Mouse (Mus musculus) gonadal fat pad, adult 2 months (tissue): ENCODE data around the gene Ppp1r12c. TPM values are rescaled to one million over a fixed set of nuclear protein-coding genes. Genes with fewer than 3 reads are reported as not detected.

Experiments used
- DNase-seq: peaks from one replicate; pipeline ENCODE4 v3.0.0-alpha.2; 2012; ENCODE audit warnings: low read depth
- polyA plus RNA-seq: library from polyadenylated mRNA; depleted of rRNA; stranded (reverse); fragments of >200 nt; gene quantifications from 2 replicates; pipeline ENCODE4 v1.2.3, GENCODE M21; 2012

The Ppp1r12c gene
- polyA plus RNA-seq, 1 experiment: 57.8 TPM

GRCm38 (mm10) chr7:4492284-4493224 lies 8.9 kb downstream of the Ppp1r12c start:
- DNase-seq: no peak

GRCm38 (mm10) chr7:4491308-4491707 lies 10.2 kb downstream of the Ppp1r12c start:
- DNase-seq: no peak

- DNase-seq: no peak
Measured at GRCm38 (mm10) chr7:4482281-4482680, 19.2 kb downstream of the Ppp1r12c start.

- no peak for DNase-seq
Measured at GRCm38 (mm10) chr7:4479674-4480073, 21.8 kb downstream of the Ppp1r12c start.

- no peak for DNase-seq
Measured at GRCm38 (mm10) chr7:4478796-4479291, 22.6 kb downstream of the Ppp1r12c start.

GRCm38 (mm10) chr7:4478021-4478795 lies 23.3 kb downstream of the Ppp1r12c start:
- DNase-seq: no peak

GRCm38 (mm10) chr7:4473940-4474339 lies 27.5 kb downstream of the Ppp1r12c start:
- no peak for DNase-seq

- DNase-seq: no peak
Measured at GRCm38 (mm10) chr7:4471179-4471555, 30.3 kb downstream of the Ppp1r12c start.

- no peak for DNase-seq
Measured at GRCm38 (mm10) chr7:4470275-4471178, 31.0 kb downstream of the Ppp1r12c start.

- DNase-seq: no peak
Measured at GRCm38 (mm10) chr7:4467801-4468200, 33.7 kb downstream of the Ppp1r12c start.

GRCm38 (mm10) chr7:4464194-4464824 lies 37.2 kb downstream of the Ppp1r12c start:
- peak; percentile 44 for DNase-seq

GRCm38 (mm10) chr7:4460576-4461434 lies 40.7 kb downstream of the Ppp1r12c start, which contains the start of gene Eps8l1:
Gene Eps8l1, plus strand, starts transcription at chr7:4460674.
- no peak for DNase-seq

- no peak for DNase-seq
Measured at GRCm38 (mm10) chr7:4452644-4453043, 48.8 kb downstream of the Ppp1r12c start.

- no peak for DNase-seq
Measured at GRCm38 (mm10) chr7:4449211-4449610, 52.3 kb downstream of the Ppp1r12c start.

- no peak for DNase-seq
Measured at GRCm38 (mm10) chr7:4448439-4448838, 53.0 kb downstream of the Ppp1r12c start.

GRCm38 (mm10) chr7:4447138-4447537 lies 54.3 kb downstream of the Ppp1r12c start:
- no peak for DNase-seq

GRCm38 (mm10) chr7:4445216-4445791 lies 56.2 kb downstream of the Ppp1r12c start, which contains the start of gene Rdh13:
Gene Rdh13, minus strand, starts transcription at chr7:4445649.
- DNase-seq: peak; percentile 66

GRCm38 (mm10) chr7:4440549-4440948 lies 60.9 kb downstream of the Ppp1r12c start:
- DNase-seq: no peak

GRCm38 (mm10) chr7:4437721-4438120 lies 63.8 kb downstream of the Ppp1r12c start:
- no peak for DNase-seq
